Mouse (Mus musculus) myocyte (in vitro differentiated cells): ENCODE measurements around the gene Gpr158.

ENCODE experiments used
- CEBPB ChIP-seq: IDR thresholded peaks from 2 replicates; pipeline ENCODE4 v1.6.1; 2011; ENCODE audit warnings: mild to moderate bottlenecking, moderate library complexity; ENCODE audit not compliant: poor library complexity, insufficient read depth, severe bottlenecking
- E2F4 ChIP-seq: IDR thresholded peaks from one replicate; pipeline ENCODE4 v1.6.1; 2011; ENCODE audit warnings: mild to moderate bottlenecking, control low read depth, moderate library complexity; ENCODE audit not compliant: insufficient read depth
- MAX ChIP-seq: IDR thresholded peaks from one replicate; pipeline ENCODE4 v1.6.1; 2011; ENCODE audit warnings: low read depth, mild to moderate bottlenecking, control low read depth
- MYOD1 ChIP-seq, 3 experiments: IDR thresholded peaks; one replicate each; pipeline ENCODE4 v1.6.1; 2011; ENCODE audit warnings: control low read depth in 2 of 3, low read depth in 2 of 3, mild to moderate bottlenecking in 2 of 3, moderate library complexity in 1 of 3; ENCODE audit not compliant: insufficient read length in 2 of 3, control insufficient read depth in 1 of 3
- MYOG ChIP-seq, 3 experiments: IDR thresholded peaks; one replicate each; pipeline ENCODE4 v1.6.1; 2011; ENCODE audit warnings: control low read depth in 2 of 3, low read depth in 2 of 3, mild to moderate bottlenecking in 2 of 3; ENCODE audit not compliant: insufficient read length in 2 of 3, control insufficient read depth in 1 of 3, insufficient read depth in 1 of 3
- POLR2A ChIP-seq: IDR thresholded peaks from one replicate; pipeline ENCODE4 v1.6.1; 2011; ENCODE audit warnings: low read depth, mild to moderate bottlenecking, control low read depth, moderate library complexity; ENCODE audit not compliant: insufficient read length
- POLR2AphosphoS2 ChIP-seq: IDR thresholded peaks from one replicate; pipeline ENCODE4 v1.6.1; 2011; ENCODE audit warnings: low read depth, control low read depth; ENCODE audit not compliant: insufficient read length
- SRF ChIP-seq: IDR thresholded peaks from one replicate; pipeline ENCODE4 v1.6.1; 2011; ENCODE audit warnings: low read depth; ENCODE audit not compliant: control insufficient read depth, insufficient read length
- TCF12 ChIP-seq: IDR thresholded peaks from one replicate; pipeline ENCODE4 v1.6.1; 2011; ENCODE audit warnings: mild to moderate bottlenecking, control low read depth; ENCODE audit not compliant: poor library complexity, insufficient read depth, severe bottlenecking
- TCF3 ChIP-seq: IDR thresholded peaks from one replicate; pipeline ENCODE4 v1.6.1; 2011; ENCODE audit warnings: low read depth, control low read depth; ENCODE audit not compliant: insufficient read length
- USF1 ChIP-seq: IDR thresholded peaks from one replicate; pipeline ENCODE4 v1.6.1; 2011; ENCODE audit warnings: low read depth, mild to moderate bottlenecking, control low read depth, moderate library complexity

DNA sequence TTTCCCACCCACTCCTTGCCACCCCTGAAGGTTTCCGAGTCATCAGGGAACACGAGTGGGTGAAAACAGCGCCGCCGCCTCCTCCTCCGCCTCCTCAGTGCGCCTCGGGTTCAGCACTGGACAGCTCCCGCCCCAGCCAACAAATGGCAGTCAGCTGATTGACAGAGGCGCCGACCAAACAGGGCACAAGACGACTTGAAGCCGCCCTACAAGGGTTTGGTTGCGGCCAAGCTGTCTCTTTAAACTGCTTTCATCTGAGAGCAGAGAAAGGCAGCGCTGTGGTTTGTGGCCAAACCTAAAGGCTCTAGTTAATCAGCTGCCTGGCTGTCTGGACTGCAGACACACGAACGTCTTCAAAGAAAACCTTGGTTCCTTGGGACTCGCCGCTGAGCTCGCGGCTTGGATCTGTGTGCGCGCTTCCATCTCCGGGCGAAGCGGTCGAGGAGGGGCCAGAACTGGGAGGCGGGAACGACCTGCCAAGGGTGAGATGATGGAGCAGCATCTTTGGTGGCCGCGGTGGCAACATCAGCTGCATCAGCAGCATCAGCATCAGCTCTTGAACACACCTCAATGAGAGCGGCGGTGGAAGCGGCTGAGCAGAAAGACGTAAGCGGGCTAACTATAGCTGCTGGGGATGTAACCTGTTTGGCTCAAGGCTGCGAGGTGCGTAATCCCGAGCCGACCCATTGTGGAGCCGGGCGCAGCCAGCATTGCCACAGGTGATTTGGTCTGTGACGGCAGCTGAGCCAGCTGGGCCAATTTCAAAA, at the start of gene Gpr158:
- no peak for TF ChIP-seq SRF
- no peak for TF ChIP-seq E2F4
- no peak for TF ChIP-seq POLR2A
- no peak for TF ChIP-seq MAX
- no peak for TF ChIP-seq USF1
- TF ChIP-seq MYOG (IDR thresholded peaks at IDR 0.05; ENCODE audit: control insufficient read depth in 1 of 3, insufficient read depth in 1 of 3, insufficient read length in 2 of 3, low read depth in 2 of 3): no peak
- no peak for TF ChIP-seq MYOD1 (IDR thresholded peaks at IDR 0.05; ENCODE audit: control insufficient read depth in 1 of 3, insufficient read length in 2 of 3, low read depth in 2 of 3)
- no peak for TF ChIP-seq TCF12
- no peak for TF ChIP-seq CEBPB
- TF ChIP-seq TCF3: no peak
- TF ChIP-seq POLR2AphosphoS2: no peak
